Mouse (Mus musculus) cerebellum, postnatal 10 days (tissue): ENCODE measurements around the gene P4ha3.
A peak's percentile ranks its signal among the peaks of the same experiment; 100 is the strongest.

Source experiments
- DNase-seq, 2 experiments: peaks; one replicate each; pipeline ENCODE4 v3.0.0; 2021; ENCODE audit warnings: mixed read lengths in 2 of 2

The P4ha3 gene

GRCm38 (mm10) chr7:100307872-100308653 lies 22.7 kb downstream of the P4ha3 start:
- DNase-seq: peak; percentile 69 to 77

DNA sequence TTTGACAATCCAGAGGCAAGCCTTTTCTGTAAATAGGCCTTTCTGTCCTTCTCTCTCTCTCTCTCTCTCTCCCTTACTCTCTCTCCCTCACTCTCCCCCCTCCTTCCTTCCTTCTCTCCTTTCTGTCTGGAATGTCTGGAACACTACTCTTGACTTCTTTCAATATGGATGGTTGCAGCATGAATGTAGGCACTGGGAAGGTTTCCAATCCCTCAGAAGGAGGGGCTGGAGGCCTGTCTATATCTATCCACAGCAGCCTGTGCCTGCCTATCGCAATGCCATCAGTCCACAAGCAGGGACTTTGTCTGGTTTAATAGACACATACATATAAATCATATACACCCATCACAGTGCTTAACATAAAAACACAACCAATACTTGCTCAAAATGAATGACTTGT lies 23.9 kb downstream of the P4ha3 start:
- DNase-seq: no peak

- no peak for DNase-seq
These were observed 24.4 kb downstream of the P4ha3 start for GRCm38 (mm10) chr7:100309679-100310078.

- no peak for DNase-seq
These were observed 25.0 kb downstream of the P4ha3 start for GRCm38 (mm10) chr7:100310290-100310689.

- DNase-seq: no peak
These were observed 27.4 kb downstream of the P4ha3 start for GRCm38 (mm10) chr7:100312716-100313115.

GRCm38 (mm10) chr7:100316924-100317323 lies 31.6 kb downstream of the P4ha3 start:
- DNase-seq: no peak

- DNase-seq: no peak
These were observed 32.2 kb downstream of the P4ha3 start for GRCm38 (mm10) chr7:100317534-100317933.

GRCm38 (mm10) chr7:100323721-100324120 lies 38.4 kb downstream of the P4ha3 start:
- no peak for DNase-seq

GRCm38 (mm10) chr7:100325482-100325881 lies 40.2 kb downstream of the P4ha3 start:
- peak; percentile 79 to 86 for DNase-seq

- no peak for DNase-seq
These were observed 42.2 kb downstream of the P4ha3 start for GRCm38 (mm10) chr7:100327514-100327913.

- DNase-seq: no peak
These were observed 43.3 kb downstream of the P4ha3 start for GRCm38 (mm10) chr7:100328636-100329035.

GRCm38 (mm10) chr7:100331269-100331668 lies 45.9 kb downstream of the P4ha3 start:
- DNase-seq: no peak

DNA sequence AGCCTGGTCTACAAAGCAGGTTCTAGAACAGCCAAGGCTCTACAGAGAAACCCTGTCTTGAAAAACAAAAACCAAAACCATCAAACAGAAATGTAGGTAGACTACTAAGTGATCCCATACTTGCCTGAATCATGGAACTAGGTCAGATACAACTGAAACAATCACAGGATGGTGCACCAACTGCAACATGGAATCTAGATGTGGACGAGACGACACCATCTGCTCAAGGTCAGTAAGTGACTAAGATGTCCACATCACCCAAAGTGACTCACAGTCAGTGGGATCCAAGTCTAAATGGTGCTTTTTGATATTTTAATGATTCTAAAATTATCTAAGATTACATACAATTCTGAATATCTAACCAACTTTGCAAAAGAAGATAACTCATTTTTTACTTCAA lies 50.6 kb downstream of the P4ha3 start:
- no peak for DNase-seq

DNA sequence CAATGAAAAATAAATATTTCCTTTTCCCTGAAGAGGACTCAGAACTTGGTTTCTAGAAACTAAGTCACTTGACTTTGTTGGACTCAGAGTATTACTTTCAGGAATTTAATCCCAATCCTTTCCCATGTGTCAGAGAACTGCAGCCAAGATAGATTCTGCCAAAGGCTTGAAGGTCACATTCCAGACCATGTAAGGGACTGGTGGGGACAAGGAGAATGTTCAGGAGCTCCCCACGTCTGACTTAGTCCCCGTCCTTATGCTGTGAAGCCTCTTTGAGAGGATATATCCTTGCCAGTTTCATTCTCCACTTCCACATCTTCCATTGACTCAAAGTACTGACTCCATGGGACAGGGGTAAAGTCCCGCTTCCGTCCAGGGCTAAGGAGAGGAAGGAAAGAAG lies 69.7 kb downstream of the P4ha3 start:
- no peak for DNase-seq

GRCm38 (mm10) chr7:100356324-100356723 lies 71.0 kb downstream of the P4ha3 start:
- DNase-seq: no peak

- DNase-seq: no peak
These were observed 71.4 kb downstream of the P4ha3 start for GRCm38 (mm10) chr7:100356768-100357167.

DNA sequence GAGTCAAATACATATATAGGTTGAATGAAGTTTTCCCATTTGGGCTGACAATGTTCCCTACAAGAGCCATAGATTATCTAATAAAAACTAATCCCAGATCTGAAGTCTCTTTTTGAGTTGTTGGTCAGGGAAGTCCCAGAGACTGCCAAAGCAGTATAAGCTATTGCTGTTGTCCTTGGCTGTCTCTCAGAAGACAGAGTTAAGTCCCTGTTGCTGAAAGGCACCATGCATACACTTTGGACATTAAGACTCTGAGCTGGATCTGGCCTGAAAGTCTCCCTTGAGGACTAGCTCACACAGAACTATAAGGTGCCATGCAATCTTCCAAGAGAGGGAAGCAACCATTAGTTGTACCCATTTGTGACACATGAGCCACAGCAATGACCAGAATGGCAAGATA lies 72.5 kb downstream of the P4ha3 start:
- no peak for DNase-seq

GRCm38 (mm10) chr7:100363162-100363561 lies 77.8 kb downstream of the P4ha3 start:
- no peak for DNase-seq

GRCm38 (mm10) chr7:100364888-100365287 lies 79.6 kb downstream of the P4ha3 start:
- no peak for DNase-seq
